Mouse (Mus musculus) layer of hippocampus, postnatal 25 days (tissue): ENCODE results near the gene Serpinb6a. TPM values are rescaled to one million over a fixed set of nuclear protein-coding genes. Genes with fewer than 3 reads are reported as not detected.

Experiments
- DNase-seq, 2 experiments: peaks; one replicate each; pipeline ENCODE4 v3.0.0; 2022; ENCODE audit warnings: mixed read lengths in 2 of 2, low spot score in 1 of 2; ENCODE audit errors: extremely low spot score in 1 of 2
- total RNA-seq, 2 experiments: library from RNA; stranded (reverse); gene quantifications; 2 replicates each; pipeline ENCODE4 v1.2.3; 2021

Gene Serpinb6a
- total RNA-seq, 2 experiments from 2014 or later = 38.0 to 43.8 TPM

GRCm38 (mm10) chr13:33930281-33930680 lies 72.3 kb downstream of the Serpinb6a start:
- no peak for DNase-seq

DNA sequence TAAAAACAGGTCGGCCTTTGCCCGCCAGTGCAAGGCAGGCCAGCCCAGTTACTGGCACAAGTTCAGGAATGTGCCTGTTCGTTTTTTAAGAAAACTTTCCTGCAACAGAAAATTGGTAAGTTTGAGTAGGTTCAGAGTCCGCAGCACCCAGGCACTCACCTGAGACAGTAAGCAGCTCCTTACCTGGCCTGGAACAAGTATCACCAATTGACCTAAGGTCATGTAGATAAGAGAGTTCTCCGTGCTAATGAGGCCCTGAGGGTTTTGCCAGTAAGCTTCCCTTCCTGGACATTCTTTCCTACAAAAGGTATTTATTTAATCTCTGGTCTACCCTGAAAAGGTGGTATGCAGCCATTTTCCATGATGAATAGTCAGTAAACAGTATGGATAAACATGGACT lies 80.9 kb downstream of the Serpinb6a start:
- DNase-seq = no peak

DNA sequence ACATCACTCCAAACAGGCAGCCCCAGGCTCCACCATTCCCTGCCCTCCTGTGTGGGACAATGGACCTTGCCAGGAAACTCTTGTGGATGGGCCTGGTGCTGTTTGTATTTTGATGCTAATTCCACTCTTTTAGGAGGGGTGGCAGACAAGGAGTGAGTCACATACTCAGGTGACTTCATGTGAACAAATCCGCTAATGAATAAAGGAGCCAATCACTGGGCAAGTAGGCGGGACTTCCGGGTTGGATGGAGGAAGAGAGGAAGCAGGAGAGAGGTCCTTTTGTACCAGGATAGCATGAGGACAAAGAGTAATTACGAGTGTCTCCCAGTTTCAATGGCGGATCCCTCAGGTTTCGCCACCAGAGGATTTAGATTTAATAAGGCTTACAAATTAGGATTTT lies 81.6 kb downstream of the Serpinb6a start:
- no peak for DNase-seq

DNA sequence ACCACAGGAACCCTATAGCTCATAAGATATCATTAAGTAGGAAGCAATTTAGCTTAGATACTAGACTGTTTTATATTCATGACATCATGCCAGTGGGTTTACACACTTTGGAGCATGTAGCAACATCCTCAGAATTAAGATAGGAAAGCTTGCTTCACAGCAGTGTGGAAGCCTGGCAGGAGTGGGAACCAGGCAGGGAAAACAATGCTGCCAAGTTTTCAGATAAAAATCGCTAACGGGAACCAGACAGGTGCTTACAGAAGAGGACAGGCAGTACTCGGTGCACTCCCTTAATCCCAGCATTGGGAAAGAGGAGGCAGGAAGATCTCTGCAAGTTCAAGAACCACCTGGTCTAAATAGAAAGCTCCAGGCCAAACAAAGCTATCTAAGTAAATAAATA lies 95.8 kb downstream of the Serpinb6a start:
- no peak for DNase-seq

DNA sequence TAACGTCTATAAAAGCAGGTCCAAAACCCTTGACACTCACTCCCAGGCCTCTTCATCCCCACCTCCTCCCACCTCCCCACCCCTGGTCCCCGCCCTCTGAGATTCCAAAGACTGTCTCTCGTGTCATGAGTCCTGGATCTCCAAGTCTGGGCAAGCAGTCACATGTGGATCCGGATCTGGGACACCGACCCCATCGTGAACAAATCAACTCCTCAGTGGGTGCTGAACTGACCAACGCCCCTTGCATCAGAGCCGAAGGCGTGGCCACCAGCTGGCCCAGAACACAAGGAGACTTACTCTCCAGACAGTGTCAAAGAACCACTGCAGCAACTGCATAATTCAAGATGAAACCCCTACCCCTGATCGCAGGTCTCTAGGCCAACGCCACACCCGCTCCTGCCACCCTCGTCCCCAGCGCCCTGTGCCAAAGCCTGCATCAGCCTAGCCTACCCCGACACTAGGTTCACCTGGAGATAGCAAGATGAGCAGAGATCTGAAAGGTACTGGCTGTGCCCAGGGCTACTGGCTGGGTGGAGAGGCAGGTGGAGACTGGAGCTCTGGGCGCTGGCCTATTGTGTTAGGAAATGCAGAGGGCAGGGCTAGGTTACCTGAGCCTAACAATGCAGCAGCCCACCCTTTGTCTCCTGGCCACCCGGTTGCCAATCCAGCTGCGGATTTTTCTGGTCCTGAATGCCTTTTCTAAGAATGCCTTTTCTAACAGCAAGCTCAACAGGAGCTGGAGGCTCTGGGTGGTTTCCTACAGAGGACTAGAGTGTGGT lies 97.2 kb downstream of the Serpinb6a start, which contains the start of gene Serpinb6c:
Gene Serpinb6c (minus strand): TSS at position 533 of the 779 bp plus-strand sequence.
- no peak for DNase-seq

DNA sequence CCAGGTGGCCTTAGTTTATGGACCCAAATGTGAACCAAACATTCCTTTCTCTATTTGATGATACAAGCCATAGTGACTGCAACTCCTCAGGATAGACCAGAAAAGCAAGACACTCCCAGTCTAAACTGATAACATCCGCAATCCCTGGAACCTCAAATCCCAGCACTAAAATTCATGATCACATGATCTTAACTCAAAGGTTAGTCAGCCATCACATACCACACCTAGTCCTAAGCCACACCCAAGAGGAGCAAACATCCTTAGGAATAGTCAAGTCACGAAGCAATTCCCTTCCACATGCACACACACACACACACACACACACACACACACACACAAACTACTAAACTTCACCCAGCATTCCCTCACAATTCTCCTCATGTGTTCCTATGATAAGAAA lies 99.3 kb downstream of the Serpinb6a start:
- no peak for DNase-seq

DNA sequence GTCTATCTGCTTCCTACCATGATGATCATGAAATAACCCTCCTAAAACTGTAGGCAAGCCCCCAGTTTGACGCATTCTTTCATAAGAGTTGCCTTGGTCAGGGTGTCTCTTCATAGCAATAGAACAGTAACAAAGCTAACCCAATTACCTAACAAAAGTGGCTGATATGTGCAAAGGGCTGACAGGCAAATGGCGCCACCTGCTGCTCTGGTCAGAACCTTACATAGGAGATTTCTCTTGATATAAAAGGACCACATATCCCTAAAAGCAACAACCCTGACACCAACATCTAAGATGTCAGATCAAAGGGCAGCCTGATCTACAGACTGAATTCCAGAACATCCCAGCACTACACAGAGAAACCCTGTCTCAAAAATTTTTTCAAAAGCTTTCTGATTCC lies 108.4 kb downstream of the Serpinb6a start:
- peak in 1 of 2 experiments; percentile 52 for DNase-seq

Other genes with a start within 250 kb of the Serpinb6a start
- gene Serpinb6e, start 159.4 kb downstream of the Serpinb6a start, total RNA-seq = not detected
- under 1 TPM; 0.32 to 0.61 TPM for gene Serpinb6c, start 97.1 kb downstream of the Serpinb6a start, total RNA-seq
- gene Nqo2, start 38.1 kb downstream of the Serpinb6a start, total RNA-seq = 1 to 10 TPM; 5.5 to 5.8 TPM
- 1 to 10 TPM; 5.7 to 9.7 TPM for gene Ripk1, start 431 bp downstream of the Serpinb6a start, total RNA-seq
- 10 to 100 TPM; 41.5 to 46.1 TPM for gene Bphl, start 34.8 kb upstream of the Serpinb6a start, total RNA-seq
- 1,000 to 10,000 TPM; 1,288 to 1,354 TPM for gene Tubb2a, start 75.2 kb upstream of the Serpinb6a start, total RNA-seq
- gene Tubb2b, start 127.7 kb upstream of the Serpinb6a start, total RNA-seq = 100 to 1,000 TPM; 319 to 347 TPM
- 10 to 100 TPM; 26.2 to 26.7 TPM for gene Psmg4, start 160.2 kb upstream of the Serpinb6a start, total RNA-seq